Mouse (Mus musculus): ENCODE data around the gene Plin2.

Plin2 gene

GRCm38 (mm10) chr4:86669780-86670201, at the start of gene Plin2:
TSS of gene Plin2 (minus strand) at chr4:86670060.
- DNase-seq, result peak; percentile 51

- DNase-seq, result no peak
These were observed 49.2 kb upstream of the Plin2 start for GRCm38 (mm10) chr4:86718878-86719577.

- DNase-seq, result no peak
These were observed 47.3 kb upstream of the Plin2 start for GRCm38 (mm10) chr4:86717176-86717575.

GRCm38 (mm10) chr4:86715341-86715740, 45.5 kb upstream of the Plin2 start:
- DNase-seq, result no peak

GRCm38 (mm10) chr4:86713518-86713917, 43.7 kb upstream of the Plin2 start:
- no peak for DNase-seq

GRCm38 (mm10) chr4:86712751-86713195, 42.9 kb upstream of the Plin2 start:
- DNase-seq, result no peak

GRCm38 (mm10) chr4:86710666-86711215, 40.9 kb upstream of the Plin2 start:
- no peak for DNase-seq

GRCm38 (mm10) chr4:86710034-86710650, 40.3 kb upstream of the Plin2 start:
- peak; percentile 70 for DNase-seq

- no peak for DNase-seq
These were observed 38.9 kb upstream of the Plin2 start for GRCm38 (mm10) chr4:86708801-86709200.

- no peak for DNase-seq
These were observed 29.5 kb upstream of the Plin2 start for GRCm38 (mm10) chr4:86699161-86699865.

- DNase-seq, result peak; percentile 38
These were observed 27.0 kb upstream of the Plin2 start for GRCm38 (mm10) chr4:86696890-86697289.

GRCm38 (mm10) chr4:86695081-86695480, 25.2 kb upstream of the Plin2 start:
- peak; percentile 29 for DNase-seq

- DNase-seq, result no peak
These were observed 23.1 kb upstream of the Plin2 start for GRCm38 (mm10) chr4:86692931-86693330.

- no peak for DNase-seq
These were observed 21.4 kb upstream of the Plin2 start for GRCm38 (mm10) chr4:86691290-86691689.

GRCm38 (mm10) chr4:86690768-86691167, 20.9 kb upstream of the Plin2 start:
- no peak for DNase-seq

- no peak for DNase-seq
These were observed 20.3 kb upstream of the Plin2 start for GRCm38 (mm10) chr4:86690194-86690593.

GRCm38 (mm10) chr4:86689056-86689735, 19.3 kb upstream of the Plin2 start:
- no peak for DNase-seq

GRCm38 (mm10) chr4:86686564-86686963, 16.7 kb upstream of the Plin2 start:
- no peak for DNase-seq

- no peak for DNase-seq
These were observed 16.1 kb upstream of the Plin2 start for GRCm38 (mm10) chr4:86686009-86686366.

GRCm38 (mm10) chr4:86685231-86686008, 15.6 kb upstream of the Plin2 start:
- no peak for DNase-seq

GRCm38 (mm10) chr4:86684806-86685205, 14.9 kb upstream of the Plin2 start:
- no peak for DNase-seq

- DNase-seq, result no peak
These were observed 13.9 kb upstream of the Plin2 start for GRCm38 (mm10) chr4:86683746-86684145.
